Mouse (Mus musculus) lung, adult 2 months (tissue): Measurements from ENCODE around the gene Tut1. TPM values are rescaled to one million over a fixed set of nuclear protein-coding genes. Genes with fewer than 3 reads are reported as not detected.
A peak's percentile ranks its signal among the peaks of the same experiment; 100 is the strongest.
"Not testable (repeated sequence)": the region's sequence is repeated elsewhere in the genome, so short reads cannot be mapped to it uniquely, and the experiment has no call there.

ENCODE experiments used
- DNase-seq: peaks from one replicate; pipeline ENCODE4 v3.0.0; 2022
- H3K4me1 ChIP-seq: fragments of 200-500 bp; 2 replicates; pipeline ENCODE4 v1.6.1; 2011; ENCODE audit warnings: low read length; ENCODE audit not compliant: control insufficient read depth, insufficient read depth
- H3K4me3 ChIP-seq: fragments of 200-500 bp; replicated peaks from 2 replicates; pipeline ENCODE3; 2011; ENCODE audit warnings: low read depth, mild to moderate bottlenecking, control low read depth, low read length; ENCODE audit errors: extremely low read depth
- CTCF ChIP-seq: fragments of 200-500 bp; IDR thresholded peaks from 2 replicates; pipeline ENCODE4 v1.5.1; 2011; ENCODE audit warnings: mild to moderate bottlenecking, low read length, control low read depth; ENCODE audit not compliant: insufficient read depth
- POLR2A ChIP-seq: fragments of 200-500 bp; IDR thresholded peaks from 2 replicates; pipeline ENCODE4 v1.6.1; 2011; ENCODE audit warnings: low read depth, mild to moderate bottlenecking, control low read depth, low read length, borderline replicate concordance; ENCODE audit errors: extremely low read depth
- WGBS: fragments of 180-500 bp; shearing (Covaris S2); methylation state at CpG from one replicate; pipeline ENCODE4 v1.1.7; 2018; 5-methylcytosine and 5-hydroxymethylcytosine counted together
- polyA plus RNA-seq: library from polyadenylated mRNA; depleted of rRNA; stranded (reverse); fragments of >200 nt; gene quantifications from 2 replicates; pipeline ENCODE4 v1.2.3, GENCODE M21; 2012

The Tut1 gene
- polyA plus RNA-seq, 1 experiment: 17.9 TPM

- H3K4me1 ChIP-seq: peaks cover 8% of the 10 kb centered on the region; the same call in 1 of the 2 replicates
- WGBS: 4% methylated on average over 9 of the region's 9 CpGs
- no peak for TF ChIP-seq CTCF
- TF ChIP-seq POLR2A: no peak
- H3K4me3 ChIP-seq: peak overlapping the region; percentile 80
- no peak for DNase-seq
These were observed 524 bp downstream of the Tut1 start for GRCm38 (mm10) chr19:8954171-8954570.

- 88% methylated on average over 2 of the region's 2 CpGs for WGBS
- no peak for DNase-seq
- no peak overlapping the region for H3K4me3 ChIP-seq
- 0 out of 2 replicates have a peak, but pooled peaks cover 3% of the 10 kb centered on the region for H3K4me1 ChIP-seq
- TF ChIP-seq POLR2A (no peak), CTCF (no peak)
These were observed 8.6 kb downstream of the Tut1 start for GRCm38 (mm10) chr19:8962256-8962655.

GRCm38 (mm10) chr19:8965075-8965474 lies 11.4 kb downstream of the Tut1 start:
- 83% methylated on average over 11 of the region's 11 CpGs for WGBS
- TF ChIP-seq CTCF (no peak), POLR2A (no peak)
- Histone ChIP-seq H3K4me1 (peaks cover 8% of the 10 kb centered on the region), H3K4me3 (no peak overlapping the region)
- DNase-seq: no peak

- H3K4me3 ChIP-seq: no peak overlapping the region
- no peak for TF ChIP-seq CTCF
- TF ChIP-seq POLR2A: no peak
- DNase-seq: no peak
- peaks cover 8% of the 10 kb centered on the region for H3K4me1 ChIP-seq
- WGBS: 47% methylated on average over 8 of the region's 8 CpGs
These were observed 12.1 kb downstream of the Tut1 start for GRCm38 (mm10) chr19:8965771-8966170.

GRCm38 (mm10) chr19:8966198-8966589 lies 12.5 kb downstream of the Tut1 start:
- peaks cover 8% of the 10 kb centered on the region for H3K4me1 ChIP-seq
- peak; percentile 42 for DNase-seq
- TF ChIP-seq POLR2A: no peak
- TF ChIP-seq CTCF: no peak
- WGBS: 12% methylated on average over 5 of the region's 5 CpGs
- H3K4me3 ChIP-seq: peak overlapping the region; percentile 94

GRCm38 (mm10) chr19:8966590-8967372 lies 13.1 kb downstream of the Tut1 start, which contains the start of gene Eef1g:
Gene Eef1g, plus strand, starts transcription at chr19:8967041.
- WGBS: under 1% methylated on average over 52 of the region's 52 CpGs
- H3K4me3 ChIP-seq: peak within 1 kb of the TSS; percentile 94
- peaks cover 8% of the 10 kb centered on the region for H3K4me1 ChIP-seq
- peak; percentile 96 for DNase-seq
- TF ChIP-seq POLR2A (peak; percentile 80; the same call in 1 of the 2 replicates), CTCF (no peak)

GRCm38 (mm10) chr19:8967373-8967743 lies 13.7 kb downstream of the Tut1 start:
- no peak for DNase-seq
- 1% methylated on average over 8 of the region's 8 CpGs for WGBS
- H3K4me1 ChIP-seq: peaks cover 8% of the 10 kb centered on the region
- peak overlapping the region; percentile 58 for H3K4me3 ChIP-seq
- TF ChIP-seq CTCF (no peak), POLR2A (no peak)

- WGBS: 6% methylated on average over 9 of the region's 9 CpGs
- peaks cover 8% of the 10 kb centered on the region for H3K4me1 ChIP-seq
- no peak for TF ChIP-seq CTCF
- TF ChIP-seq POLR2A: no peak
- no peak overlapping the region for H3K4me3 ChIP-seq
- DNase-seq: no peak
These were observed 14.2 kb downstream of the Tut1 start for GRCm38 (mm10) chr19:8967893-8968292.

- not testable (repeated sequence) for H3K4me1 ChIP-seq, DNase-seq, H3K4me3 ChIP-seq
- 80% methylated on average over 8 of the region's 8 CpGs for WGBS
These were observed 18.8 kb downstream of the Tut1 start for GRCm38 (mm10) chr19:8972491-8972890.

GRCm38 (mm10) chr19:8974638-8975037 lies 21.0 kb downstream of the Tut1 start:
- DNase-seq: no peak
- H3K4me3 ChIP-seq: no peak overlapping the region
- H3K4me1 ChIP-seq: no peaks in the 10 kb centered on the region; the same call in 1 of the 2 replicates
- TF ChIP-seq POLR2A (no peak), CTCF (no peak)
- WGBS: 58% methylated on average over 1 of the region's 1 CpGs

- Histone ChIP-seq H3K4me1 (no peaks in the 10 kb centered on the region; the same call in 1 of the 2 replicates), H3K4me3 (no peak overlapping the region)
- TF ChIP-seq CTCF (no peak), POLR2A (no peak)
- DNase-seq: no peak
- 95% methylated on average over 2 of the region's 2 CpGs for WGBS
These were observed 21.8 kb downstream of the Tut1 start for GRCm38 (mm10) chr19:8975491-8975890.
